Mouse (Mus musculus) CH12.LX (cell line): Measurements from ENCODE around the gene Med11. TPM values are rescaled to one million over a fixed set of nuclear protein-coding genes. Genes with fewer than 3 reads are reported as not detected.

Source experiments
- DNase-seq: peaks from one replicate; pipeline ENCODE4 v3.0.0-alpha.2; 2013; ENCODE audit errors: extremely low read depth
- H3K27ac ChIP-seq: 2 replicates; pipeline ENCODE4 v1.5.1; 2012; ENCODE audit warnings: low read depth, mild to moderate bottlenecking, control low read depth, moderate library complexity; ENCODE audit not compliant: insufficient read depth
- H3K27me3 ChIP-seq: replicated peaks from 2 replicates; pipeline ENCODE3; 2012; ENCODE audit warnings: inconsistent platforms
- H3K36me3 ChIP-seq, 2 experiments: replicated peaks in 1 of 2; 2 replicates each; pipeline versions ENCODE3 to v1.6.1; 2012; ENCODE audit warnings: inconsistent platforms in 1 of 2, low read length in 1 of 2, mild to moderate bottlenecking in 1 of 2, mixed read lengths in 1 of 2, moderate library complexity in 1 of 2; ENCODE audit not compliant: control insufficient read depth in 1 of 2, insufficient read depth in 1 of 2
- H3K4me1 ChIP-seq, 2 experiments: 2 replicates each; pipeline ENCODE4 v1.6.1; 2012; ENCODE audit warnings: inconsistent platforms in 1 of 2, moderate library complexity in 1 of 2; ENCODE audit not compliant: insufficient read depth in 2 of 2, control insufficient read depth in 1 of 2
- H3K4me2 ChIP-seq: 2 replicates; pipeline ENCODE4 v1.6.1; 2012; ENCODE audit warnings: low read depth, mild to moderate bottlenecking, control low read depth; ENCODE audit not compliant: poor library complexity, insufficient read depth, severe bottlenecking
- H3K4me3 ChIP-seq, 3 experiments: fragments of 150-350 bp in 1 of 3; sonication (generic) in 1 of 3; replicated peaks in 1 of 3; 2 replicates each; pipeline versions ENCODE3 to v1.5.1; 2011 to 2012; ENCODE audit warnings: low read depth in 2 of 3, low read length in 2 of 3, mild to moderate bottlenecking in 2 of 3, moderate library complexity in 2 of 3, control low read depth in 1 of 3, improper control_type of control experiment in 1 of 3, inconsistent platforms in 1 of 3, mixed read lengths in 1 of 3; ENCODE audit not compliant: poor library complexity in 1 of 3
- H3K79me2 ChIP-seq: replicated peaks from 2 replicates; pipeline ENCODE4 v1.6.1; 2012; ENCODE audit warnings: mild to moderate bottlenecking, moderate library complexity; ENCODE audit not compliant: control insufficient read depth, poor library complexity, insufficient read depth, severe bottlenecking; ENCODE audit errors: extremely low read depth
- H3K9ac ChIP-seq: 2 replicates; pipeline ENCODE4 v1.6.1; 2012; ENCODE audit warnings: low read depth, mild to moderate bottlenecking, control low read depth, moderate library complexity; ENCODE audit not compliant: insufficient read depth
- H3K9me3 ChIP-seq: replicated peaks from 2 replicates; pipeline ENCODE3; 2012; ENCODE audit warnings: low read length, inconsistent platforms, mixed read lengths
- CHD2 ChIP-seq: IDR thresholded peaks from 2 replicates; pipeline ENCODE4 v1.6.1; 2011; ENCODE audit warnings: low read length, improper control_type of control experiment
- CTCF ChIP-seq, 2 experiments: IDR thresholded peaks in 1 of 2; conservative IDR thresholded peaks in 1 of 2; 2 replicates each; pipeline ENCODE4 v1.5.1; 2011 to 2012; ENCODE audit warnings: low read depth in 2 of 2, low read length in 2 of 2, improper control_type of control experiment in 1 of 2, inconsistent platforms in 1 of 2, mild to moderate bottlenecking in 1 of 2, moderate library complexity in 1 of 2
- ELF1 ChIP-seq: IDR thresholded peaks from 2 replicates; pipeline ENCODE4 v1.6.1; 2014; ENCODE audit warnings: low read depth, mild to moderate bottlenecking, inconsistent platforms, low read length, improper control_type of control experiment
- HCFC1 ChIP-seq: IDR thresholded peaks from 2 replicates; pipeline ENCODE4 v1.6.1; 2012; ENCODE audit warnings: low read depth, mild to moderate bottlenecking, inconsistent platforms, low read length, improper control_type of control experiment
- JUN ChIP-seq: IDR thresholded peaks from 2 replicates; pipeline ENCODE4 v1.6.1; 2011; ENCODE audit warnings: low read depth, mild to moderate bottlenecking, low read length, improper control_type of control experiment, moderate library complexity; ENCODE audit not compliant: insufficient read depth
- MAZ ChIP-seq: IDR thresholded peaks from 2 replicates; pipeline ENCODE4 v1.6.1; 2012; ENCODE audit warnings: low read depth, mild to moderate bottlenecking, inconsistent platforms, low read length, improper control_type of control experiment, moderate library complexity
- MEF2A ChIP-seq: IDR thresholded peaks from 2 replicates; pipeline ENCODE4 v1.6.1; 2014; ENCODE audit warnings: low read depth, mild to moderate bottlenecking, inconsistent platforms, low read length, improper control_type of control experiment, borderline replicate concordance
- MXI1 ChIP-seq: IDR thresholded peaks from 2 replicates; pipeline ENCODE4 v1.6.1; 2011; ENCODE audit warnings: mild to moderate bottlenecking, low read depth, low read length, improper control_type of control experiment
- MYC ChIP-seq: IDR thresholded peaks from 2 replicates; pipeline ENCODE4 v1.6.1; 2011; ENCODE audit warnings: low read depth, mild to moderate bottlenecking, improper control_type of control experiment, low read length
- NELFE ChIP-seq: IDR thresholded peaks from 2 replicates; pipeline ENCODE4 v1.6.1; 2011; ENCODE audit warnings: low read depth, low read length, improper control_type of control experiment
- NRF1 ChIP-seq: IDR thresholded peaks from 2 replicates; pipeline ENCODE4 v1.6.1; 2014; ENCODE audit warnings: low read depth, mild to moderate bottlenecking, inconsistent platforms, low read length, improper control_type of control experiment, moderate library complexity
- PAX5 ChIP-seq: IDR thresholded peaks from 2 replicates; pipeline ENCODE4 v1.6.1; 2012; ENCODE audit warnings: low read length, inconsistent platforms, mixed read lengths
- POLR2A ChIP-seq: IDR thresholded peaks from 2 replicates; pipeline ENCODE4 v1.6.1; 2011; ENCODE audit warnings: low read depth, mild to moderate bottlenecking, improper control_type of control experiment, low read length
- RAD21 ChIP-seq: IDR thresholded peaks from 2 replicates; pipeline ENCODE4 v1.6.1; 2011; ENCODE audit warnings: low read depth, mild to moderate bottlenecking, low read length, improper control_type of control experiment, moderate library complexity
- RCOR1 ChIP-seq: conservative IDR thresholded peaks from 2 replicates; pipeline ENCODE4 v1.6.1; 2012; ENCODE audit warnings: low read depth, mild to moderate bottlenecking, inconsistent platforms, low read length, improper control_type of control experiment
- SIN3A ChIP-seq: IDR thresholded peaks from 2 replicates; pipeline ENCODE4 v1.6.1; 2012; ENCODE audit warnings: low read length, improper control_type of control experiment, inconsistent platforms
- SMC3 ChIP-seq: IDR thresholded peaks from 2 replicates; pipeline ENCODE4 v1.6.1; 2011; ENCODE audit warnings: low read depth, low read length, improper control_type of control experiment
- TBP ChIP-seq: conservative IDR thresholded peaks from 2 replicates; pipeline ENCODE4 v1.6.1; 2011; ENCODE audit warnings: low read depth, low read length, improper control_type of control experiment
- TCF12 ChIP-seq: IDR thresholded peaks from 2 replicates; pipeline ENCODE4 v1.6.1; 2014; ENCODE audit warnings: low read depth, mild to moderate bottlenecking, inconsistent platforms, low read length, improper control_type of control experiment
- UBTF ChIP-seq: IDR thresholded peaks from 2 replicates; pipeline ENCODE4 v1.6.1; 2012; ENCODE audit warnings: low read depth, mild to moderate bottlenecking, inconsistent platforms, low read length, improper control_type of control experiment, moderate library complexity
- USF1 ChIP-seq: IDR thresholded peaks from 2 replicates; pipeline ENCODE4 v1.6.1; 2014; ENCODE audit warnings: low read depth, mild to moderate bottlenecking, inconsistent platforms, low read length, improper control_type of control experiment
- USF2 ChIP-seq: conservative IDR thresholded peaks from 2 replicates; pipeline ENCODE4 v1.6.1; 2011; ENCODE audit warnings: low read depth, low read length, improper control_type of control experiment
- ZC3H11A ChIP-seq: IDR thresholded peaks from 2 replicates; pipeline ENCODE4 v1.6.1; 2012; ENCODE audit warnings: low read depth, mild to moderate bottlenecking, inconsistent platforms, low read length, improper control_type of control experiment
- ZKSCAN1 ChIP-seq: IDR thresholded peaks from 2 replicates; pipeline ENCODE4 v1.6.1; 2012; ENCODE audit warnings: low read depth, inconsistent platforms, low read length, improper control_type of control experiment, borderline replicate concordance
- ZNF384 ChIP-seq: IDR thresholded peaks from 2 replicates; pipeline ENCODE4 v1.6.1; 2012; ENCODE audit warnings: low read depth, low read length, improper control_type of control experiment, inconsistent platforms
- dilution Hi-C: fragments of 300-500 bp; cut with MboI; formaldehyde crosslinking; loops from 2 replicates; pipeline ENCODE4 v1.14.3; 2020; ENCODE audit warnings: low sequenced_read_pairs; ENCODE audit not compliant: extremely low pct_unique_long_range_greater_than_20kb, extremely low pct_ligation_motif_present
- in situ Hi-C: fragments of 300-500 bp; cut with MboI; formaldehyde crosslinking; loops from 3 replicates; pipeline ENCODE4 v1.14.3; 2019; ENCODE audit warnings: low sequenced_read_pairs, low pct_ligation_motif_present, low pct_unique_long_range_greater_than_20kb, mixed read lengths
- polyA plus RNA-seq: library from polyadenylated mRNA; unstranded; fragments of >175 nt; gene quantifications from 2 replicates; pipeline ENCODE4 v1.2.1, GENCODE M21; 2012; ENCODE audit warnings: low read depth; ENCODE audit not compliant: insufficient read length
- total RNA-seq, 2 experiments: library from RNA; depleted of rRNA; stranded (reverse); fragments of 300-350 nt in 1 of 2; fragments of >200 nt in 1 of 2; gene quantifications; 2 replicates each; pipeline ENCODE4 v1.2.3; 2012 to 2014

The Med11 gene
- total and polyA plus RNA-seq, 3 experiments, result 52.2 to 79.9 (median 74.3) TPM

GRCm38 (mm10) chr11:70489684-70490083, 38.0 kb downstream of the Med11 start:
- no peaks in the 10 kb centered on the region for H3K79me2 ChIP-seq
- H3K27me3 ChIP-seq, result no peaks in the 10 kb centered on the region
- no peak overlapping the region for H3K9ac ChIP-seq
- H3K27ac ChIP-seq, result no peak overlapping the region
- in situ Hi-C loops, result no loop called here
- TF ChIP-seq CTCF (conservative IDR thresholded peaks at IDR 0.05 in 1 of 2, IDR thresholded peaks at IDR 0.05 in 1 of 2; ENCODE audit: low read depth in 2 of 2, low read length in 2 of 2) (no peak), TBP (no peak), ZKSCAN1 (no peak), MEF2A (no peak), ELF1 (no peak), CHD2 (no peak), NELFE (no peak), TCF12 (no peak), PAX5 (no peak), JUN (no peak), MAZ (no peak), NRF1 (no peak), ZNF384 (no peak), USF2 (no peak), ZC3H11A (no peak), MYC (no peak)
- TF ChIP-seq, all 38 proteins: peak for 0
- dilution Hi-C loops, result no loop called here
- Histone ChIP-seq H3K4me3 (no peak overlapping the region), H3K4me1 (peaks cover 0 to 7% of the 10 kb centered on the region in 2 experiments; a peak in 2 of 4 replicates), H3K36me3 (no peaks in the 10 kb centered on the region), H3K4me2 (no peak overlapping the region), H3K9me3 (peaks cover 3% of the 10 kb centered on the region)
- DNase-seq, result no peak

- dilution Hi-C loops (no loop called here), in situ Hi-C loops (loop anchor here (5.0 to 10.0 kb wide), 2 partner anchors 38 to 175 kb away; partner anchors contain the start of gene Alox12e)
- H3K9ac ChIP-seq, result no peak overlapping the region
- no peaks in the 10 kb centered on the region for H3K27me3 ChIP-seq
- no peak overlapping the region for H3K27ac ChIP-seq
- peak; percentile 80 for TF ChIP-seq SMC3
- TF ChIP-seq MEF2A, result no peak
- peak; percentile 45 for TF ChIP-seq ZNF384
- no peak for TF ChIP-seq RCOR1
- no peak for TF ChIP-seq POLR2A
- no peak for TF ChIP-seq MAZ
- TF ChIP-seq USF1, result no peak
- TF ChIP-seq HCFC1, result no peak
- TF ChIP-seq ELF1, result no peak
- TF ChIP-seq JUN, result no peak
- TF ChIP-seq RAD21, result peak; percentile 75
- TF ChIP-seq SIN3A, result no peak
- TF ChIP-seq UBTF, result no peak
- no peak for TF ChIP-seq MXI1
- TF ChIP-seq ZKSCAN1, result no peak
- peak; percentile 29 to 88; a peak in 3 of 4 replicates for TF ChIP-seq CTCF (conservative IDR thresholded peaks at IDR 0.05 in 1 of 2, IDR thresholded peaks at IDR 0.05 in 1 of 2; ENCODE audit: low read depth in 2 of 2, low read length in 2 of 2)
- no peak overlapping the region for H3K4me3 ChIP-seq
- no peaks in the 10 kb centered on the region for H3K36me3 ChIP-seq
- no peaks in the 10 kb centered on the region for H3K9me3 ChIP-seq
- H3K4me1 ChIP-seq, result peaks cover under 1 to 4% of the 10 kb centered on the region in 2 experiments; a peak in 2 of 4 replicates
- no peak overlapping the region for H3K4me2 ChIP-seq
- DNase-seq, result no peak
- H3K79me2 ChIP-seq, result no peaks in the 10 kb centered on the region
Observed at GRCm38 (mm10) chr11:70499566-70500475, 48.1 kb downstream of the Med11 start.
